Mouse (Mus musculus) olfactory bulb, adult 2 months (tissue): ENCODE data around the gene Ebf3.

ENCODE experiments used
- CTCF ChIP-seq: fragments of 200-500 bp; IDR thresholded peaks from 2 replicates; pipeline ENCODE4 v1.5.1; 2012; ENCODE audit warnings: low read depth, mild to moderate bottlenecking, low read length, moderate library complexity; ENCODE audit not compliant: insufficient read depth
- POLR2A ChIP-seq: fragments of 200-500 bp; IDR thresholded peaks from 2 replicates; pipeline ENCODE4 v1.6.1; 2012; ENCODE audit warnings: mild to moderate bottlenecking, low read depth, low read length, moderate library complexity; ENCODE audit not compliant: insufficient read depth

GRCm38 (mm10) chr7:137221599-137221998, 92.6 kb downstream of the Ebf3 start:
- no peak for TF ChIP-seq CTCF
- TF ChIP-seq POLR2A, result no peak
